Mouse (Mus musculus): ENCODE data around the gene Dcp1a. TPM values are rescaled to one million over a fixed set of nuclear protein-coding genes. Genes with fewer than 3 reads are reported as not detected.

Gene Dcp1a
- 20.6 and 20.8 TPM in 2 replicates for polyA plus RNA-seq (2012; rRNA removed)

- peak; percentile 97 to 98 for DNase-seq
- no peaks in the 10 kb centered on the region for H3K27me3 ChIP-seq (ENCODE audit: control insufficient read depth, insufficient read depth, low read length)
- peak within 1 kb of the TSS; percentile 80 for H3K4me3 ChIP-seq (replicated peaks; ENCODE audit: insufficient read depth, low read depth, low read length)
- peak within 1 kb of the TSS; percentile 62 for H3K27ac ChIP-seq (ENCODE audit: insufficient read depth, low read length)
- H3K4me1 ChIP-seq (ENCODE audit: control insufficient read depth, insufficient read depth, low read length), result no peaks in the 10 kb centered on the region
- WGBS, result under 1% methylated on average over 39 of the region's 39 CpGs
- TF ChIP-seq POLR2A (IDR thresholded peaks at IDR 0.05; ENCODE audit: borderline replicate concordance, insufficient read depth, low read length) (peak; percentile 73), CTCF (IDR thresholded peaks at IDR 0.05; ENCODE audit: borderline replicate concordance, insufficient read depth, low read depth, low read length) (no peak)
These were observed at the start of gene Dcp1a for GRCm38 (mm10) chr14:30479361-30479948. TSS of gene Dcp1a (plus strand) at chr14:30479535.

- DNase-seq, result no peak
- 61% methylated on average over 9 of the region's 9 CpGs for WGBS
- Histone ChIP-seq H3K4me3 (replicated peaks; ENCODE audit: insufficient read depth, low read depth, low read length) (no peak overlapping the region), H3K27me3 (ENCODE audit: control insufficient read depth, insufficient read depth, low read length) (no peaks in the 10 kb centered on the region), H3K27ac (ENCODE audit: insufficient read depth, low read length) (no peak overlapping the region), H3K4me1 (ENCODE audit: control insufficient read depth, insufficient read depth, low read length) (no peaks in the 10 kb centered on the region)
- TF ChIP-seq POLR2A (IDR thresholded peaks at IDR 0.05; ENCODE audit: borderline replicate concordance, insufficient read depth, low read length) (no peak), CTCF (IDR thresholded peaks at IDR 0.05; ENCODE audit: borderline replicate concordance, insufficient read depth, low read depth, low read length) (no peak)
These were observed 49.7 kb upstream of the Dcp1a start for GRCm38 (mm10) chr14:30429606-30430005.

- no peak for DNase-seq
- TF ChIP-seq POLR2A (IDR thresholded peaks at IDR 0.05; ENCODE audit: borderline replicate concordance, insufficient read depth, low read length) (no peak), CTCF (IDR thresholded peaks at IDR 0.05; ENCODE audit: borderline replicate concordance, insufficient read depth, low read depth, low read length) (no peak)
- Histone ChIP-seq H3K27ac (ENCODE audit: insufficient read depth, low read length) (no peak overlapping the region), H3K4me3 (replicated peaks; ENCODE audit: insufficient read depth, low read depth, low read length) (no peak overlapping the region), H3K4me1 (ENCODE audit: control insufficient read depth, insufficient read depth, low read length) (no peaks in the 10 kb centered on the region), H3K27me3 (ENCODE audit: control insufficient read depth, insufficient read depth, low read length) (no peaks in the 10 kb centered on the region)
- 83% methylated on average over 9 of the region's 9 CpGs for WGBS
These were observed 49.3 kb upstream of the Dcp1a start for GRCm38 (mm10) chr14:30430026-30430425.

GRCm38 (mm10) chr14:30430446-30430845 is 48.9 kb upstream of the Dcp1a start:
- no peak for DNase-seq
- TF ChIP-seq POLR2A (IDR thresholded peaks at IDR 0.05; ENCODE audit: borderline replicate concordance, insufficient read depth, low read length) (no peak), CTCF (IDR thresholded peaks at IDR 0.05; ENCODE audit: borderline replicate concordance, insufficient read depth, low read depth, low read length) (no peak)
- Histone ChIP-seq H3K27ac (ENCODE audit: insufficient read depth, low read length) (no peak overlapping the region), H3K4me1 (ENCODE audit: control insufficient read depth, insufficient read depth, low read length) (no peaks in the 10 kb centered on the region), H3K4me3 (replicated peaks; ENCODE audit: insufficient read depth, low read depth, low read length) (no peak overlapping the region), H3K27me3 (ENCODE audit: control insufficient read depth, insufficient read depth, low read length) (no peaks in the 10 kb centered on the region)
- WGBS, result 50% methylated on average over 5 of the region's 5 CpGs

- no peak for DNase-seq
- Histone ChIP-seq H3K4me1 (ENCODE audit: control insufficient read depth, insufficient read depth, low read length) (no peaks in the 10 kb centered on the region), H3K27me3 (ENCODE audit: control insufficient read depth, insufficient read depth, low read length) (no peaks in the 10 kb centered on the region), H3K4me3 (replicated peaks; ENCODE audit: insufficient read depth, low read depth, low read length) (no peak overlapping the region), H3K27ac (ENCODE audit: insufficient read depth, low read length) (no peak overlapping the region)
- TF ChIP-seq CTCF (IDR thresholded peaks at IDR 0.05; ENCODE audit: borderline replicate concordance, insufficient read depth, low read depth, low read length) (no peak), POLR2A (IDR thresholded peaks at IDR 0.05; ENCODE audit: borderline replicate concordance, insufficient read depth, low read length) (no peak)
- WGBS, result 85% methylated on average over 5 of the region's 5 CpGs
These were observed 44.0 kb upstream of the Dcp1a start for GRCm38 (mm10) chr14:30435316-30435715.

GRCm38 (mm10) chr14:30439915-30440314 is 39.4 kb upstream of the Dcp1a start:
- no peak for DNase-seq
- TF ChIP-seq POLR2A (IDR thresholded peaks at IDR 0.05; ENCODE audit: borderline replicate concordance, insufficient read depth, low read length), result no peak
- no peak for TF ChIP-seq CTCF (IDR thresholded peaks at IDR 0.05; ENCODE audit: borderline replicate concordance, insufficient read depth, low read depth, low read length)
- Histone ChIP-seq H3K4me1 (ENCODE audit: control insufficient read depth, insufficient read depth, low read length) (no peaks in the 10 kb centered on the region), H3K27me3 (ENCODE audit: control insufficient read depth, insufficient read depth, low read length) (no peaks in the 10 kb centered on the region), H3K27ac (ENCODE audit: insufficient read depth, low read length) (no peak overlapping the region), H3K4me3 (replicated peaks; ENCODE audit: insufficient read depth, low read depth, low read length) (no peak overlapping the region)
- 80% methylated on average over 3 of the region's 3 CpGs for WGBS

GRCm38 (mm10) chr14:30455801-30456595 is 23.3 kb upstream of the Dcp1a start:
- Histone ChIP-seq H3K27ac (ENCODE audit: insufficient read depth, low read length) (no peak overlapping the region), H3K27me3 (ENCODE audit: control insufficient read depth, insufficient read depth, low read length) (no peaks in the 10 kb centered on the region), H3K4me3 (replicated peaks; ENCODE audit: insufficient read depth, low read depth, low read length) (peak overlapping the region; percentile 35), H3K4me1 (ENCODE audit: control insufficient read depth, insufficient read depth, low read length) (peaks cover 2% of the 10 kb centered on the region; the same call in 1 of the 2 replicates)
- DNase-seq, result no peak
- TF ChIP-seq POLR2A (IDR thresholded peaks at IDR 0.05; ENCODE audit: borderline replicate concordance, insufficient read depth, low read length) (no peak), CTCF (IDR thresholded peaks at IDR 0.05; ENCODE audit: borderline replicate concordance, insufficient read depth, low read depth, low read length) (no peak)
- 17% methylated on average over 13 of the region's 13 CpGs for WGBS

- Histone ChIP-seq H3K27ac (ENCODE audit: insufficient read depth, low read length) (no peak overlapping the region), H3K4me3 (replicated peaks; ENCODE audit: insufficient read depth, low read depth, low read length) (no peak overlapping the region), H3K27me3 (ENCODE audit: control insufficient read depth, insufficient read depth, low read length) (no peaks in the 10 kb centered on the region), H3K4me1 (ENCODE audit: control insufficient read depth, insufficient read depth, low read length) (peaks cover 2% of the 10 kb centered on the region; the same call in 1 of the 2 replicates)
- no peak for DNase-seq
- 80% methylated on average over 7 of the region's 7 CpGs for WGBS
- no peak for TF ChIP-seq POLR2A (IDR thresholded peaks at IDR 0.05; ENCODE audit: borderline replicate concordance, insufficient read depth, low read length)
- no peak for TF ChIP-seq CTCF (IDR thresholded peaks at IDR 0.05; ENCODE audit: borderline replicate concordance, insufficient read depth, low read depth, low read length)
These were observed 21.9 kb upstream of the Dcp1a start for GRCm38 (mm10) chr14:30457436-30457835.

All from cerebellum, adult 2 months (tissue).